Mouse (Mus musculus): ENCODE data around the gene Plcxd1. TPM values are rescaled to one million over a fixed set of nuclear protein-coding genes. Genes with fewer than 3 reads are reported as not detected.

Gene Plcxd1
- polyA plus RNA-seq, 2 experiments, result 0.89 to 1.0 TPM

GRCm38 (mm10) chr5:110103901-110104615, 4.3 kb downstream of the Plcxd1 start:
- peaks cover 22% of the 10 kb centered on the region for H3K4me1 ChIP-seq (ENCODE audit: control insufficient read depth, insufficient read depth, low read length)
- H3K27me3 ChIP-seq (ENCODE audit: control insufficient read depth, insufficient read depth, low read length), result no peaks in the 10 kb centered on the region
- H3K36me3 ChIP-seq (ENCODE audit: control insufficient read depth, insufficient read depth, low read length), result peaks cover 40% of the 10 kb centered on the region
- TF ChIP-seq POLR2A (IDR thresholded peaks at IDR 0.05; ENCODE audit: borderline replicate concordance, extremely low read depth, insufficient read depth, insufficient read length), result no peak
- ATAC-seq (ENCODE audit: low FRiP score, low read depth) (no peak), DNase-seq (ENCODE audit: low spot score) (no peak)
- no peak overlapping the region for H3K27ac ChIP-seq (replicated peaks; ENCODE audit: low read depth, low read length)
- no peak overlapping the region for H3K9ac ChIP-seq (ENCODE audit: low read depth, low read length, severe bottlenecking)
- H3K4me3 ChIP-seq (replicated peaks; ENCODE audit: low read length), result no peak overlapping the region
- no peak overlapping the region for H3K4me2 ChIP-seq (replicated peaks; ENCODE audit: low read depth, low read length, severe bottlenecking)
- 97% methylated on average over 27 of the region's 27 CpGs for WGBS
- H3K9me3 ChIP-seq (ENCODE audit: control insufficient read depth, low read length), result no peaks in the 10 kb centered on the region

DNA sequence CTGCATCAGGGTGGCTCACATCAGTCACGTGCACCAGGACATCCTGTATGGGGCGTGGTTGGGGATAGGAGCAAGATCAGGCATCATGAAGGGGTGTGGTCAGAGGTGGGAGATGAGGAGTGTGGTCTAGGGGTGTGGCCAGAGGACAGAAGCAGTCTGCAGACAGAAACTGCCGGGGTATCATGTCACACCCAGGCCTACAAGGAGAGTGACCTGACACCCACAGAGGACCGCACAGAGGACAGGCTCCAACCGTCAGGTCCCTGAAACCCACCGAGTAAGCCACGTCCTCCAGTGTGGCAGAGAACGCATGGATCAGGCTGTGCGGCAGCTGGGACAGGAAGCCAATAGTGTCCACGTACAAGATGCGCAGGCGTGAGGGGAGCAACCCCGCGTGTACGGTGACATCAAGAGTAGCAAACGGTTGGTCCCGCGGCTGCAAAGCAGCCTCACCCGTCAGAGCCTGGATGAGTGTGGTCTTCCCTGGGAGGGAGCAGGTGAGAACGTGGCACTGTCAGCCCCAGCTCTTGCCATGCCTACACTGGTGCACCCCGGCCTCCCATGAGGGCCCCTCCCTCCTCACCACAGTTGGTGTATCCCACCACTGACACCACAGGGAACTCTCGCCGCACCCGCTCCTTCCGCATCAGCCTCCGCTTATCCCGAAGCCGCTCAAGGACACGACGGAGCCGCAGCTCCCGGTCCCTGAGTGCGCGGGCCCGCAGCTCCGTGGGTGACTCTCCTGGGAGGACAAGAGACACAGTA, 5.0 kb downstream of the Plcxd1 start:
- H3K36me3 ChIP-seq (ENCODE audit: control insufficient read depth, insufficient read depth, low read length), result peaks cover 40% of the 10 kb centered on the region
- no peaks in the 10 kb centered on the region for H3K27me3 ChIP-seq (ENCODE audit: control insufficient read depth, insufficient read depth, low read length)
- ATAC-seq (ENCODE audit: low FRiP score, low read depth), result no peak
- no peak for TF ChIP-seq POLR2A (IDR thresholded peaks at IDR 0.05; ENCODE audit: borderline replicate concordance, extremely low read depth, insufficient read depth, insufficient read length)
- peaks cover 22% of the 10 kb centered on the region for H3K4me1 ChIP-seq (ENCODE audit: control insufficient read depth, insufficient read depth, low read length)
- no peak overlapping the region for H3K4me2 ChIP-seq (replicated peaks; ENCODE audit: low read depth, low read length, severe bottlenecking)
- H3K27ac ChIP-seq (replicated peaks; ENCODE audit: low read depth, low read length), result no peak overlapping the region
- no peak for DNase-seq (ENCODE audit: low spot score)
- H3K9ac ChIP-seq (ENCODE audit: low read depth, low read length, severe bottlenecking), result no peak overlapping the region
- H3K4me3 ChIP-seq (replicated peaks; ENCODE audit: low read length), result no peak overlapping the region
- WGBS, result 94% methylated on average over 36 of the region's 36 CpGs
- no peaks in the 10 kb centered on the region for H3K9me3 ChIP-seq (ENCODE audit: control insufficient read depth, low read length)

DNA sequence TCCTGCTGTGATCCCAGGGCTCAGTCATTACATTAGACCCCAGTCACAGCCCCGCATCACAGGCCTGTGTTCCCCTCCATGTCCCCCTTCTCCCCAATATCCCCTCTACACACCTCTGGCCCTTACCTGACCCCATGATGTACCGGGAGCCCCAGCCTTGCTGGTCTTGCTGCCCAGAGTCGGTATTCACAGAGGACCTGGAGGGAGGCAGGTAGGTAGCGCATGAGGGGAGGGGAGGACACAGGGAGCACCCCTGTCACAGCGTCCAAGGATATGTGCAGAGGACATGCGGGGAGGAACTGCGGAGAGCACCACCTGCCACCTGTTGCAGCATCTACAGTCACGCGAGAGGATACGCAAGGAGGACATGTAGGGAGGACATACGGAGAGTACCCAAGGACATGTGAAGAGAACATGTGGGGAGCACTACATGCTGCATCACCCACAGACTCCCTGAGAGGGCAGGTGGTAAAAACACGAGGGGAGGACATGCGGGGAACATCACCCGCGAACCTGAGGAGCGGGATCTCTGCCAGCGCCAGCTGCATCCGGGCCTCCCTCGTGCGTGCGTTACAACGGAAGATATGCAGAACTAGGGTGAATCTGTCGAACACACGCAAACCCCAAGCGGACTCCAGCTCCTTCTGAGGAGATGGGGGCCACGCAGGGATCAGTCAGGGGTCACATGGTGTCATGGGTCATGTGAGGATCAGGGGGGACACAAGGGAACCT, 6.5 kb downstream of the Plcxd1 start:
- WGBS, result 94% methylated on average over 26 of the region's 26 CpGs
- H3K27ac ChIP-seq (replicated peaks; ENCODE audit: low read depth, low read length), result no peak overlapping the region
- no peaks in the 10 kb centered on the region for H3K9me3 ChIP-seq (ENCODE audit: control insufficient read depth, low read length)
- DNase-seq (ENCODE audit: low spot score) (no peak), ATAC-seq (ENCODE audit: low FRiP score, low read depth) (no peak)
- peak overlapping the region; percentile 84 for H3K4me3 ChIP-seq (replicated peaks; ENCODE audit: low read length)
- TF ChIP-seq POLR2A (IDR thresholded peaks at IDR 0.05; ENCODE audit: borderline replicate concordance, extremely low read depth, insufficient read depth, insufficient read length), result no peak
- peaks cover 22% of the 10 kb centered on the region for H3K4me1 ChIP-seq (ENCODE audit: control insufficient read depth, insufficient read depth, low read length)
- no peaks in the 10 kb centered on the region for H3K27me3 ChIP-seq (ENCODE audit: control insufficient read depth, insufficient read depth, low read length)
- peak overlapping the region; percentile 82 for H3K4me2 ChIP-seq (replicated peaks; ENCODE audit: low read depth, low read length, severe bottlenecking)
- peaks cover 40% of the 10 kb centered on the region for H3K36me3 ChIP-seq (ENCODE audit: control insufficient read depth, insufficient read depth, low read length)
- peak overlapping the region; percentile 84; the same call in 1 of the 2 replicates for H3K9ac ChIP-seq (ENCODE audit: low read depth, low read length, severe bottlenecking)

GRCm38 (mm10) chr5:110106901-110107564, 7.3 kb downstream of the Plcxd1 start:
- WGBS, result 21% methylated on average over 26 of the region's 41 CpGs
- H3K4me2 ChIP-seq (replicated peaks; ENCODE audit: low read depth, low read length, severe bottlenecking), result peak overlapping the region; percentile 82
- H3K27me3 ChIP-seq (ENCODE audit: control insufficient read depth, insufficient read depth, low read length), result no peaks in the 10 kb centered on the region
- H3K9ac ChIP-seq (ENCODE audit: low read depth, low read length, severe bottlenecking), result peak overlapping the region; percentile 84
- H3K36me3 ChIP-seq (ENCODE audit: control insufficient read depth, insufficient read depth, low read length), result peaks cover 40% of the 10 kb centered on the region
- peak; percentile 74 for DNase-seq (ENCODE audit: low spot score)
- no peak for TF ChIP-seq POLR2A (IDR thresholded peaks at IDR 0.05; ENCODE audit: borderline replicate concordance, extremely low read depth, insufficient read depth, insufficient read length)
- peak overlapping the region; percentile 98 for H3K27ac ChIP-seq (replicated peaks; ENCODE audit: low read depth, low read length)
- peaks cover 16% of the 10 kb centered on the region for H3K4me1 ChIP-seq (ENCODE audit: control insufficient read depth, insufficient read depth, low read length)
- peak; percentile 59; the same call in 1 of the 2 replicates for ATAC-seq (ENCODE audit: low FRiP score, low read depth)
- H3K4me3 ChIP-seq (replicated peaks; ENCODE audit: low read length), result peak overlapping the region; percentile 84
- no peaks in the 10 kb centered on the region for H3K9me3 ChIP-seq (ENCODE audit: control insufficient read depth, low read length)

All from limb, embryonic 14.5 days (tissue).